Mouse (Mus musculus): ENCODE measurements around the gene Gm21964.

The Gm21964 gene

GRCm38 (mm10) chr8:110100907-110101306, at the start of gene Gm21964:
TSS of gene Gm21964 (plus strand) at chr8:110101207.
- DNase-seq (ENCODE audit: low read depth, low spot score): no peak

- no peak for DNase-seq (ENCODE audit: low read depth, low spot score)
Observed at GRCm38 (mm10) chr8:110051208-110051607, 49.8 kb upstream of the Gm21964 start.

- DNase-seq (ENCODE audit: low read depth, low spot score): no peak
Observed at GRCm38 (mm10) chr8:110058207-110058606, 42.8 kb upstream of the Gm21964 start.

GRCm38 (mm10) chr8:110064161-110064560, 36.8 kb upstream of the Gm21964 start:
- DNase-seq (ENCODE audit: low read depth, low spot score): no peak

- DNase-seq (ENCODE audit: low read depth, low spot score): no peak
Observed at GRCm38 (mm10) chr8:110064606-110065365, 36.2 kb upstream of the Gm21964 start.

GRCm38 (mm10) chr8:110065676-110066075, 35.3 kb upstream of the Gm21964 start:
- no peak for DNase-seq (ENCODE audit: low read depth, low spot score)

DNA sequence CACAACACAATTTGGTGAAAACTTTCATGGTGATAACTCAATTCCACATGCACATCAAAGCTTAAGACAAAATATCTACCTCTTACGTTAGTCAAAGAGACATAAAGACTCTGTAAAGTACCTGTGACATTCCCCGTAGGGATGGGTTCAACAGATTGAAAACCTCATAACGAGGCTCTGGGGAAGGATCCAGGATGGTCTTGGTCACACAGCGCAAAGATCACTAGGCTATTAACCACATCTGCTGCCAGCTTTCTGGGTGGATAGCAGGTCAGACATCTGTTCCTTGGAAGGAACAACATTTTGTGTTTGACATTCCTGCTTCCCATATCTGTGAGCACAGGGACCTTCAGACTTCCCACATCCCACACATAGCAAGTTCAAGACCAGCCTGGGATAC, 31.3 kb upstream of the Gm21964 start:
- no peak for DNase-seq (ENCODE audit: low read depth, low spot score)

- DNase-seq (ENCODE audit: low read depth, low spot score): peak; percentile 70
Observed at GRCm38 (mm10) chr8:110071600-110071999, 29.4 kb upstream of the Gm21964 start.

DNA sequence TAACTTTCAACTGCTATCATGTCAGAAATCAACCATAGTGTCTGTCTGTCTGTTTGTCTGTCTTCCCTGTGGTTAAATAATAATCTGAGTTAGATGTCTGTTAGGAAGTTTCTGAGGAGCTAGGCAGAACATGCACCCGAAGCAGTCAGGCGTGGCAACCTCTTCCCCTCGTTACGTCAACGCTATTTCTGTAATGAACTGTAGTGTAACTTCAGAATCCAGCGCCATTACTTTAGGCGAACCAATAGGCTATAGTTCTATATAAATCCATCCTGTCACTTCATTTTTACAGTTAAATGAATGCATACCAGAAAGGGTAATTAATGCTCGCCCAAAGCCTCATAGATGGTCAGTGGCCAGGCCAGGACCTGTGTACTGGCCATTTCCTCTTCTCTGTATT, 26.5 kb upstream of the Gm21964 start:
- no peak for DNase-seq (ENCODE audit: low read depth, low spot score)

DNA sequence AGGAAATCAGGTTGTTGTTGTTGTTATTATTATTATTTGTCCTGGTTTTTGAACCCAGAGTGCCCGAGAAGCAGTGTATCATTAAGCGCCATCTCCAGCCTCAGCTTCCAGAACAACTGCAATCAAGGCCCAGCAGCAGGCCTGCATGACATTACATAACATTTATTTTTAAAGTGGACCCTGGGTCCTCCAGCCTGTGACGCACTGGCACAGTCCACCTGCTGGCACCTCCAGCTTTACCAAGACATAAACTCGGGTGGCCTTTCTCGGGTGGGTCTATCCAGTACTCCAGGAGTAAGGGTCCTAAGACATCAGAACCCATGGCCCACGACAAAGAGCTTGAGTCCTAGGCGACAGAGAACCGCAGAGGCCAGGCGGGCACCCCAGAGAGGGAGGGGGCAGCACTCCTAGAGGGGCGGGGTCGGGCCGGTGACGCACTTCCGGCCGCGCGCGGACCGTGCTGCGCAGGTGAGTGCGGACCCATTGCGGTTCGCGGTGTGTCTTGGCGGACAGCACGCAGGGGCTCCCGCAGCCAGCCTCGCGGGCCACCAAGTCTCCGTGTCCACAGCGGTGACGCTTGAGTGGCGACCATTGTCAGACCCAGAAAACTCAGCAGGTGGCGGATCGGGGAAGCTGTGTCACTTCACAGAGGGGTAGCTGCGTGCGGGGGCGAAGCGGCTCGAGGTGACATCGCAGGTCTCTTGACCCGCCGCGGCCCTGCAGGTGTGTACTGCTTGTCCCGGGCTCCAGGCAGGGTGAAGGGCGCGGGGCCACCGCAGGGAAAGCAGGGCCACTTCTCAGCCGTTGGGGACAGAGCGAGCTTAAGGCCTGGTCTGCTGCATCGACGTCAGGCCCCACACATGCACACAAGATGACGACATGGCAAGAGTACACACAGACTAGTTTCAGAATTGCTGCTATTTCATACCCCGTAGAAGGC, 21.5 kb upstream of the Gm21964 start, which contains the start of gene Zfp612:
TSS of gene Zfp612 (plus strand) at position 465 of the 940 bp plus-strand sequence.
- DNase-seq (ENCODE audit: low read depth, low spot score): peak; percentile 67

- DNase-seq (ENCODE audit: low read depth, low spot score): no peak
Observed at GRCm38 (mm10) chr8:110082416-110083105, 18.4 kb upstream of the Gm21964 start.

DNA sequence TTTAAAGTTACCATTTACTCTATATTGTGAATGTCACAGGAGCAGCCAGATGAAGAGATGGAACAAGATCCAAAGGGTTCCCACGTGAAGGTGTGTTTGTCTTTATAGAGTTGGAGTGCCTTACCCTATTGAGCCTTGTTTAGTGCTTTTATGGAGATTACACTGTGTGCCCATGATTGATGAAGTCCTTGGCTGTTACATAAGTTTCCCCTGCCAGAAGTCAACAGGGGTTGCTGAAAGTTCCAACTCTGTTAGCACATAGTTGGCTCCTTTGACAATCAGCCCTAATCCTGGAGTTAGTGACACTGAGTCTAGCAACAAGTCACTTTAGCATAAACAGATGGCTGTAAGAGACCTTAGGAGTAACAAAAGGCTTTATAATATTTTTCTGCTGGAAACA, 9.1 kb upstream of the Gm21964 start:
- no peak for DNase-seq (ENCODE audit: low read depth, low spot score)

GRCm38 (mm10) chr8:110101676-110102075, 669 bp downstream of the Gm21964 start:
- DNase-seq (ENCODE audit: low read depth, low spot score): no peak

DNA sequence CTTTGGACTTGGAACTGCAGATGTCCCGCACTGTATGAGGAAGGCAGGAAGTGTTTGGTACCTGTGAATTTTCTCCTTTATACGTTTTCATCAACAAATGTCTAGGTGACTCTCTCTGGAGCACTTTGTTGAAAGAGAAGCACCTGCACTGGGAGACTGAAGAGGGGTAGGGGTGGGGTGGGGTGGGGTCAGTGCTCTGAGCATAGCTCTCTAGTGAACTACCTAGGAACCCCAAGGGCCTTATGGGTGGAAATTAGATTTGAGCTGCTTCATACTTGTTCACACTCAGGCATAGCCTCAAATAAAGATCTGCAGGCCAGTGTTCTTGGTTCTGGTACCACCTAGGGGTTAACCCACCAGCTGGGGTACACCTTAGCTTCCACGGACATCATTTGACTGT, 1.6 kb downstream of the Gm21964 start, which contains the start of gene Gm17720:
TSS of gene Gm17720 (minus strand) at position 101 of the 400 bp plus-strand sequence.
- no peak for DNase-seq (ENCODE audit: low read depth, low spot score)

- no peak for DNase-seq (ENCODE audit: low read depth, low spot score)
Observed at GRCm38 (mm10) chr8:110119715-110120114, 18.7 kb downstream of the Gm21964 start.

DNA sequence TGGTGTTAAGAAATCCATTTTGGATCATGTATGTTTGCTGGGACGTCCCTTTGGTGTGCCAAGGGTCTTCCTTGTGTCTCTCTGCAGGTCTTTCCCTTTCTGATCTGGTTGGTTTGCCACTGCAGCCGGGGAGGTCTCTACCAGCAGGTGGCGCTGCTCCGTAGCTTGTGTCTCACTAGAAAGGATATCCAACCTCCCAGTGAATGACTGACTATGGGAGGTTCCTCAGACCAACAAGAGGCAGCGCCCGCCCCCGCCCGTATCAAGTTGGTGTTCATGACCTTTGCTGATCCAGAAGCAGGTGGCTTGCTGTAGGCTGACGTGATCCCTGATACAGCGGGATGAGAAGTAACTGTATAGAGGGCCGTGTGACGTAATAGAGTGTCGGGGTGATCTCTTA, 29.5 kb downstream of the Gm21964 start:
- DNase-seq (ENCODE audit: low read depth, low spot score): peak; percentile 64

- DNase-seq (ENCODE audit: low read depth, low spot score): no peak
Observed at GRCm38 (mm10) chr8:110134236-110134635, 33.2 kb downstream of the Gm21964 start.

GRCm38 (mm10) chr8:110135515-110135914, 34.5 kb downstream of the Gm21964 start:
- no peak for DNase-seq (ENCODE audit: low read depth, low spot score)

GRCm38 (mm10) chr8:110140156-110140555, 39.1 kb downstream of the Gm21964 start:
- DNase-seq (ENCODE audit: low read depth, low spot score): no peak

DNA sequence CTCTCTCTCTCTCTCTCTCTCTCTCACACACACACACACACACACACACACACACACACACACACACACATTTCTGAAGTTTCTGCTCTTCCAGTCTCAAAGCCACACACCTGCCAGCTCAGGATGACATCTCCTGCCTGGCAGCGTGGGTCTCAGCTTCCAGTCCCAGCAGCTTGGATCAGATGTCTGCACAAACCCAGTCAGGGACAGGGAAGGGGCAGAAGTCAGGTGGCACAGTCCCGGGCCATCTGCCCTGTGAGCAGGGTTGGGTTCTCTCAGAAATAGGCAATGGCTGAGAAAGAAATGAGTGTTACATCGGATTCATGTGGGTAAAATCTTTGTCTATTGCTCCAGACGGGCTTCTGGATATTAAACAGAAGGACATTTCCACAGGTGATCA, 39.8 kb downstream of the Gm21964 start:
- no peak for DNase-seq (ENCODE audit: low read depth, low spot score)

- DNase-seq (ENCODE audit: low read depth, low spot score): peak; percentile 65
Observed at GRCm38 (mm10) chr8:110145538-110145937, 44.5 kb downstream of the Gm21964 start.

DNA sequence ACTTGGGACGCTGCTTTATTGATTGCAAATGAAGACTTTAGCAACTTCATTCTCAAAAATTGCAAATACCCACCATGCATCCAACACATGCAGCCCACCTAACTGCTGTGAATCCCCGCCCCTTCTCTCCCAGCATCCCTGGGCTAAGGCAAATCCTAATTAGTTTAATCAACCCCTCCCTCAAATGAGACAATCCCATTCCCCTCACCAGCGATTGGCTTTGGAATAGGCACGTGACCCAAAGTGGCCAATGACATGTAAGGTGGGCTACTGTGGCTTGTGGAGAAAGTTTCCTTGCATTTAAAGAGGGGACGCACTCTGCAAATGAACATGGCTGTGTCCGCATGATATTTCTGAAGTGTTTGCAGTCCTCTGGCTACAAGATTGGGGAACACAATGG, 51.9 kb downstream of the Gm21964 start:
- no peak for DNase-seq (ENCODE audit: low read depth, low spot score)

Data from CD4-positive, CD25-positive, alpha-beta regulatory T cell, adult 2 months (primary cell).